Mouse (Mus musculus): ENCODE measurements around the gene Supt3. TPM values are rescaled to one million over a fixed set of nuclear protein-coding genes. Genes with fewer than 3 reads are reported as not detected.

Supt3 gene
- total RNA-seq (2015; ENCODE audit: low replicate concordance): 17.7 and 20.5 TPM in 2 replicates
- 9.8 and 19.4 TPM in 2 replicates for total RNA-seq (2017; ENCODE audit: low replicate concordance)

GRCm38 (mm10) chr17:44776738-44777270 lies at the start of gene Supt3:
Supt3 (plus strand) TSS chr17:44777152.
- ATAC-seq (replicated peaks; ENCODE audit: low FRiP score, poor library complexity, severe bottlenecking): peak; percentile 95

DNA sequence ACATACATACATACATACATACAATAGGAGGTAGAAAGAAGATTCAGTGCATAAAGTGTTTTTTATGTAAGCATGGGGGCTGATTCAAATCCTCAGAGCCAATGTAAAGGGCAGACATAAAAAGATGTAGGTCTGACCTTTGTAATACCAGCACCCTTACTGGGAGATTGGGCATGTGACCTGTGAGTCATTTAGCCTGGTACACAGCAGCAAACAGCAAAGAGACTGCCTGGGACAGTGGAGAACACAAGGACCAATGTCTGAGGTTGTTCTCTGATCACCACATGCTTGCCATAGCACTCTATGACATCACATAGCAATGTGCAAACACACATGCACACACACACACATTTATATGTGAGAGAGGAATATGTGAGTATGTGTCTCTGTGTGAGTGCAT lies 49.3 kb upstream of the Supt3 start:
- ATAC-seq (replicated peaks; ENCODE audit: low FRiP score, poor library complexity, severe bottlenecking): no peak

DNA sequence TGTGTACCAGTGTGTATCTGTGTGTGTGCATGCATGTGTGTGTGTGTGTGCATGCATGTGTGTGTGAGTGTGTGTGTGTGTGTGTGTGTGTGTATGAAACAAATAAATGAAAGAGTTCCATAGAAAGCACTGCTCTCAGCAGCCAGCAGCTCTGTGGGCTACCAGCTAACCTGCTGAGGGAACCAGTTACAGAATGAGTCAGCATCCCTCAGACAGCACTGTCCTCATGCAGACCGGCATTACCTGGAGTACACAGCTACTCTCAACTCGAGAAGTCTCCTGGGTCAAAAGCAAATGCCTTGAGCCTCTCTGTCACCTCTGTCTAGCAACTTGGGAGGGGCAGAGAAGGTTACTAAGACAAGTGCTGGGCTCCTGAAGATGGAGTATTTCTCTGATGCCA lies 48.5 kb upstream of the Supt3 start:
- ATAC-seq (replicated peaks; ENCODE audit: low FRiP score, poor library complexity, severe bottlenecking): no peak

- ATAC-seq (replicated peaks; ENCODE audit: low FRiP score, poor library complexity, severe bottlenecking): 0 out of 2 replicates have a peak, but pooled peaks have one; percentile 21
Observed at GRCm38 (mm10) chr17:44733544-44734310, 43.2 kb upstream of the Supt3 start.

DNA sequence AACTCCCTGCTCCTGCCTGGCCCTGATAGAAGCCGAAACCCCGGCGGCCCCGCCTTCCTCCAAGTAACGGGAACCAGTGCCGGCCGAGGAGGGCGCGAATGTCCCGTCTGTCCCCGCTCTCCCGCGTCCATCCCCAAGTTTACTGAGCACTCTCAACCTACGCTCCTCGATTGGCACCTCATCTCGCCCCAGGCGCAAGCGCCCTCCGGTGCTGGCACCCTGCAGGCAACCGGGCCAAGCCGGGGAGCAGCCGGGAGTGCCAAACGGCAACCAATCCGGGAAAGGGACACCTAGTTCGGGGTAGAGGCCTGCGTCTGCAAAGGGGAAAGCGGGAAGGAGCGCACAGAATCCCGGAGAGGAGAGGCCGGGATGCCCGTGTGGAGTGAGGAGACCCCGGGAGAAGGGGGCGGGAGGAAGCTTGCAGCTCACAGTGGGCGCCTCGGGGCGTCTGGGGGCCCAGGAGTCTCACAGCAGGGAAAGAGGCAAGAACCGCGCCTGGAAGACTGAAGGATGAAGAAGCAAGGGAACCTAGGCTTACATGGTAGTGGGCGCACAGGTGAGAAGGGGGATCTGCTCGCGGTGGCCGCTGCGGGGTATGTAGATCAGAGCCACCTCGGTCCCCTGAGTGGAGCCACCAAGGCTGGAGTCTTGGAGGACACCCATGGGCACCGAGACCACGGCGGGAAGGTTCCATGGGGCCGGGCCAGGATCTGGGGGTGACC lies 42.3 kb upstream of the Supt3 start:
- ATAC-seq (replicated peaks; ENCODE audit: low FRiP score, poor library complexity, severe bottlenecking): no peak

DNA sequence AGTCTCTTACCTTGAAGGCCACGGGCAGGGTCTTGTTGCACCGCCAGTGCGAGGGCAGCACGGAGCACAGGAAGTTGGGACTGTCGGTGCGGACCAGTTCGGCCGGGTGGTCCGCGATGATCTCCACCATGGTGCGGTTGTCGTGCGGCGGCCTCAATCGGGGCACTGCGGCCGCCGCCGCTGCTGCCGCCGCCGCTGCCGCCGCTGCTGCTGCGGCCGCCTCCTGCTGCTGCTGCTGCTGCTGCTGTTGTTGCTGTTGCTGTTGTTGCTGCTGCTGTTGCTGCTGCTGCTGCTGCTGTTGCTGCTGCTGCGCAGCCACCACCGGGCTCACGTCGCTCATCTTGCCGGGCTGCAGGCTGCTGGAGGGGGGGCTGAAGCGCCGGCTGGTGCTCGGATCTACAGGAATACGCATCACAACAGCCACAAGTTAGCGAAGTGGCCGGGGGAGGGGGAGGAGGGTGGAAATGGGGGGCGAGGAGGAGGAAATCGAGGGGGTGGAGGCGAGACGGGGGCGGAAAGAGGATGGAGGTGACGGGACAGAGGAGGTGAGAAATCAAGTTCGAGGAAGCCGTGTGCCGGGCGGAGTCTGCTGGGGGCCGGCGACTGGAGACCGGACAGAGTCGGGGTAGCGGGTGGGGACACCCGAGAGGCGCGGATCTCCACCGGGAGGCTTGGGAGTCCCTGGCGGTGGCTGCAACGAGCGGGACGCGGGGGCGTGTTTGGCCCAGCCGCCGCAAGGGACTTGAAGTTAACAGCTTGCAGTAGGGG lies 41.5 kb upstream of the Supt3 start:
- no peak for ATAC-seq (replicated peaks; ENCODE audit: low FRiP score, poor library complexity, severe bottlenecking)

- ATAC-seq (replicated peaks; ENCODE audit: low FRiP score, poor library complexity, severe bottlenecking): no peak
Observed at GRCm38 (mm10) chr17:44735991-44736561, 40.9 kb upstream of the Supt3 start.

DNA sequence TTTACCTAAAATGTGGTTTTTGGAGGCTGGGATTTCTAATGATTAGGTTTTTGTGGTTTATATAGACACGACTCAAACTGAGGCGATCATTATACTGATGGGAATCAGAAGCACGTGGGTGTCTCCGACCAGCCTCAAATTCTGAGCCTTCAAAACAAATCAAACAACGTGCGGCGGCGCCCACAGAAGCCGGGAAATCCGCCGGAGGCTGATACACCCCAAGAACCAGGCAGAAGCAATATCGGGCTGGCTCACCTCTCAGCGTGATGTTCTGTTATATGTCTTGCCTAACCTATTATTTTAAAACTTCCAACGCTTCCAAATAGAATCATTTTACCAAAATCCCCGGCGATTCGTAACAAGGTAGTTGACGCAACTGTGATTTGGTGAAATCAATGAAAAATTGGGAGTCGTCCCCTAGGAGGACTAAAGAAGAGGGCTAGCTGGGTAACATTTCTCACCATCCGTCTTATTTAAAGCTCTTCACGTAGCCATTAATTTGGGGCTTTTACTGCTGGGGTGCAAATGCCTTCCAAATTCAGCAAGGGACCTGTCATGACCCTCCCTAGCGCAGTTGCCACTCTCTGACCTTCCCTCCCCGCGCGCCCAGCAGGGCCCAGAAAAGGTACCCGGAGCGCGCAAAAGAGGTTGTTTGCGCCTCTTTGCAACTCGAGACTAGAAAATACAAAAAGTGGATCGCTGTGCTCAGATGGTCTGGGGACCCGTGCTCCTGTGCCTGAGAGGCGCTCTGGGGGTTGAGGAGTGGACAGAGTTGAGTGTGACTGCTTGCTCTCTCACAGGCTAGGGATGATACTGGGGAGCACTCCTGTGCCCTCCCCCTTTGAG lies 39.5 kb upstream of the Supt3 start:
- no peak for ATAC-seq (replicated peaks; ENCODE audit: low FRiP score, poor library complexity, severe bottlenecking)

DNA sequence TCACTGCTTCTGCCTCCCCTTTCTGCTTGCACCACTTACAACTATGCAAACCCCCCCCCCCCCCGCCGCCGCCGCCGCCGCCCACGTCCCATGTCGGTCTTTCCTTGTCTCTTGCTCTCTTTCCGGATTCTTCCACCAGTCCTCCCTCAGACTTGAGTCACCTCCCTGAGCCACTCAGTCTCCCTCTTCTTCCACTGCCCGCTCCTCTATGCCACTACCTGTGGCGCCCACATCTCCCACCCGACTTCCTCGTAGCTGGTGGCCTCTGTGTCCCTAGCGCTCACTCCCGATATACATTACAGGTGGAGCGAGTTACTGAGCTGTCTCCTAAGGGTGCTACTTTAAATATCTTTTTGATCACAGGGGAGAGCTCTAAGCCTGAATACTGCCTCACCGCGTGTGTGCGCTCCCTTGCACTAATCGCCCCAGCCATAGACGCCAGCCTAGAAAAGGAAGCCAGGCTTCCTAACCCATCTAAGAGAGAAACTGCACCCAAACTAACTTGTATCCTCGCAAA lies 38.8 kb upstream of the Supt3 start:
- no peak for ATAC-seq (replicated peaks; ENCODE audit: low FRiP score, poor library complexity, severe bottlenecking)

DNA sequence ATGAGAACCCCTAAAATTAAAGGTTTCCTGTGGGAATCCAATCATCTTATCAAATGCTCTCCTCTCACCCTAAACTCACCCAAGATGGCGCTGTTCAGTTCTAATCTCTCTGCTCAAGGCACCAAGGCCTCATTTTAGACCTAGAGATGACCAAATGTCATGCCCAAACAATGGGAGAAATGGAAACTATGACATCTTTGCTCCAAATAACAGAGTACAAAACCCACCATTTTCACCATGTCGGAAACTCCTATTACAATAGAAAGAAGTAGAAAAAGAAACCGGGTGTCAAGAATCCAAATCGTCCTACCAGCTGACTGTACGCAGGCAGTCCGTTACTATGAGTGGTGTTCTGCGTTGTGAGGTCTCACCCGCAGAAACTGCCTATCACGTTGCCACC lies 34.7 kb upstream of the Supt3 start:
- no peak for ATAC-seq (replicated peaks; ENCODE audit: low FRiP score, poor library complexity, severe bottlenecking)

GRCm38 (mm10) chr17:44743780-44744179 lies 33.2 kb upstream of the Supt3 start:
- ATAC-seq (replicated peaks; ENCODE audit: low FRiP score, poor library complexity, severe bottlenecking): no peak

GRCm38 (mm10) chr17:44745378-44745777 lies 31.6 kb upstream of the Supt3 start:
- ATAC-seq (replicated peaks; ENCODE audit: low FRiP score, poor library complexity, severe bottlenecking): peak; percentile 76; the same call in 1 of the 2 replicates

- ATAC-seq (replicated peaks; ENCODE audit: low FRiP score, poor library complexity, severe bottlenecking): no peak
Observed at GRCm38 (mm10) chr17:44766318-44766717, 10.6 kb upstream of the Supt3 start.

- ATAC-seq (replicated peaks; ENCODE audit: low FRiP score, poor library complexity, severe bottlenecking): no peak
Observed at GRCm38 (mm10) chr17:44766975-44767374, 10.0 kb upstream of the Supt3 start.

GRCm38 (mm10) chr17:44767375-44767774 lies 9.6 kb upstream of the Supt3 start:
- no peak for ATAC-seq (replicated peaks; ENCODE audit: low FRiP score, poor library complexity, severe bottlenecking)

DNA sequence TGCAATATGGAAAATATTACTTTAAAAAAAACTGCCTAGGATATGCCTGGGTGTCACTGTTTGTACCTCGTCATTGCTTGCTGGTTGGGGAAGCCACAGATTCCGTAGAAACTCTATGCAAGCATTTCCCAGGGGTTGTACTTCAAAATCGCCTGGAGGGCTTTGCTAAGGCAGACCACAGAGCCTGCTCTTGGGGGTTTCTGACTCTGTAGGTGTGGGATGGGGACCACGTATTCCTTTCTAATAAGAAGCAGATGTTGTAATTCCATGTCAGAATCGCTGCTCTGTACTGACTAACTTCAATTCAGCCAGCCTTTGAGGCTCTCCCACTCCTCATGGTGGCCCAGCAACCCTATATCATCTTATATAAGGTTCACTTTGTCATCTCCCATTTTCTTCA lies 8.4 kb upstream of the Supt3 start:
- ATAC-seq (replicated peaks; ENCODE audit: low FRiP score, poor library complexity, severe bottlenecking): no peak

DNA sequence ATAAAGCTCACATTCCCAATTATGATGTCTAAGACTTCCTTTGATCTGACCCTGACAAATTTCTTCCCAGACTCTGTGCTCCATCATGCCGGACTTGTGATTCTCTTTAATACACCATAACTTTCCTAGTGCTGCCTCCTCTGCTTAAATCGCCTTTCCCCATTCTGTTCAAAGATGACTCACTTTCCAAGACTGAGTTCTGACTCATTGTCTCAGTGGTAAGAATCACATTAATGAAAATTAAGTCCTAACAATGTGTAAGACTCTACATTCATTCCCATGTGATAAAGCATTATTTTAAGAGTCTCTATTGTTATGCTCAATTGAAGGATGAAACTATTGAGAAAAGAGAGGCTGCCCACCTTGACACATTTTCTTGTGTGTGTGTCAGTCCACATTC lies 6.1 kb upstream of the Supt3 start:
- no peak for ATAC-seq (replicated peaks; ENCODE audit: low FRiP score, poor library complexity, severe bottlenecking)

DNA sequence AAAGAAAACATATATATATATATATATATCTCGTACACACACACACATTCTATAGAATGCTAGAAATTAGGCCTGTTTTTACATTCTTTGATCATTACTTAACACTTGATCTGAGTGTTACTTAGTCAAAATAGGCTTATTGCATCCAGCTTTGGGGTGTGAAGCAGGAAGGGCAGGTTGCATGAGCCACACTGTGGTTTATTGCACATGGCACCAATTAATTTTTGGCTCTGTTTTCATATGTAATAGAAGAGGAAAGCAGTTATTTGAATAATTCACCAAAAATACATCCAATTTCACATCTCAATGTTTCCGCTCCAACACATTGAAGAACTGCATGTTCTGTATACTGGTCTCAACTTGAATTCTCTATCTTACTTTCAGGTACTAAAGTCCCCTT lies 4.4 kb upstream of the Supt3 start:
- ATAC-seq (replicated peaks; ENCODE audit: low FRiP score, poor library complexity, severe bottlenecking): no peak

GRCm38 (mm10) chr17:44777337-44777804 lies 419 bp downstream of the Supt3 start:
- ATAC-seq (replicated peaks; ENCODE audit: low FRiP score, poor library complexity, severe bottlenecking): peak; percentile 61; the same call in 1 of the 2 replicates

All from erythroid progenitor cell, adult 5-6 weeks (primary cell).